Mouse (Mus musculus): ENCODE measurements at regions not wholly inside any gene's neighbourhood (a gene's known extent, or its start where the extent isn't known, plus 50 kb on each side); places are given as distances from the start of the nearest gene placed in this dataset.
"Not testable (repeated sequence)": the region's sequence is repeated elsewhere in the genome, so short reads cannot be mapped to it uniquely, and the experiment has no call there.

DNA sequence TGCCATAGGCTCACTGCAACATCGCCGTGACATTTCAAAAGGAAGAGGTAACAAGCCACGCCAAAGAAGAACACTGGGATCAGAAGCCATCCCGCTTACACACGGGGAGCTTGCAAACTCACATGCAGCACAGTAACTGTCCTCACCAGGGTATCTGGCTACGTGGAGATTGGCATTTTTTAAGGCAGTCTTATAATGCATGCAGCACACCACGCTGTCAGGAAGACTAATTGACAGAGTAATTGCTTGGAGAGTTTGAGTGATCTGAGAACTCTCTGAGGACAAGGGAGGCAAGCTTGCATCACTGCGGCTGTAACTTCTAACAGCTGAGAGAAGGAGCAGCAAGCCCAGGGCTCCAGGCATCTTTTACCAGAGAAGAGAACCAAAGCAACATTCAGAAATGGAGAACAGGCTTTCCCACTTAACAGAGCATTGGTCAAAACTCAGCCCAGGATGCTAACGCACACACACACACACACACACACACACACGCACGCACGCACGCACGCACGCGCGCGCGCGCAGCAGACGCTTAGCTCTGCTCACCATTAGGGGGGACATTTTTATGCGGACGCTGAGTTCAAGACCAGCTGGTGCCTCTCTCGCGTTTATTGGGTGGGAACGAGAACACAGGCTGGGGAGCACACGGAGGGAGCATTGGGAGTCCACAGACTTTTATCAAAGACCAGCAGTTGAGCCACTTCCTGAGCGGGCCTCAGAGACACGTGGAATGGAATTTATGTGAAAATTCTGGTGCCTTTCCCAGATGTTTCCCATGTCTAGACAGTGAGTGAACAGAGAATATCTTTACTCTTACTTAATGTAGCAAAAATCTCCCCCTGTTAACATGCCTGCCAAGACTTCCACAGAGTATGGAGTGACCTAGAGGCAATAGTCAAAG is 66.6 kb downstream of the 1700129C05Rik start:
- peak; percentile 48 to 55 for DNase-seq
- intact Hi-C loops (cut with DNase I): no loop called here

DNA sequence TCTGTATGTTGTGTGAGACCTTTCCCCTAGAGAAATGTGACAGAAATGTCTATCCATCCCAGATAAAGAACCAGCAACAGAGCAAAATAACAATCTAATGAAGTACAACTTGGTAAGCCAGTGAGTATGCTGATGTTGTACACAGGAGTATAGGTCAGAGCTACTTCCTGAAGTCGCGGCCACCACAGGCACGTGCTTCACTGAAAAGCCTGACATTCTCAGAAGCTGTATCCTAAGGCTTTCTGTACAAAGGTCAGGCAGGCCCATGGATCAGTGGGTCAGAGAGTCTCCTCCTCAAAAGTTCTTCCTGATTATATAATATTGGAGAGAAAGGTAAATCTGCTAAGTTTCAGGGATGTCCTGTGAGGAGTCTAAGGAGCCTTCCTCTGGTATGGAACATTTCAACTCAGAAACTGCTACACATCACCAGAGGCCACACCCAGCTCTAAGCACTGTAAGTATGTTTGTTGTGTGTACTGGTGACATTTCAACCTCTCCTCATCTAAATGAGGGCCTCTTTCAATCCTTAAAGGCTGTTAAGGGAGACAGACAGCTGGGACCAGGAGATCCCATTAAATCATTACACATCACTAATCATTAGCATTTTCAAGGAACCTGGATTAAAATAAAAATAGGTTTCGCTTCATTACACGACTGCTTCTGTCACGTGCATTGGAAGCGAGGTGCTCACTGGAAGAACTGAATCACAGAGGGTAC is 70.2 kb downstream of the 1700129C05Rik start:
- intact Hi-C loops (cut with DNase I): no loop called here
- no peak for DNase-seq

DNA sequence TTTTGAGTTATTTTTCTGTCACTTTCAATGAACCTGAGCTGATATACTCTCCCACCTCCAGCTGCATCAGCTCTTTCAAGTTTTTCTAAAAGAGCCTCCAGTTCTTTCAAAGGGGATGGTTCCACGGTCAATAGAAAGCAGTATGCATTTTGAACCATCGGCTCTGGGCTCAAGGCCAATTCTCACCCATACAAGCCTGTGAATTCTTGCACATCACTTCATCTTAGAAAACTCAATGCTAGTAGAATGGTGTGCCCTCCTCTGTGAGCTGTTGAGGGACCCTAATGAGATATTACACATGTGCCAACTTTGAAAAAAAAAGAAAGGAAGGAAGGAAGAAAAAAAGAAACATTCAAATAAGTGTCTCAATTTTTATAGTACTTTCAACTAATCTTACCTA is 72.6 kb downstream of the 1700129C05Rik start:
- no peak for DNase-seq

DNA sequence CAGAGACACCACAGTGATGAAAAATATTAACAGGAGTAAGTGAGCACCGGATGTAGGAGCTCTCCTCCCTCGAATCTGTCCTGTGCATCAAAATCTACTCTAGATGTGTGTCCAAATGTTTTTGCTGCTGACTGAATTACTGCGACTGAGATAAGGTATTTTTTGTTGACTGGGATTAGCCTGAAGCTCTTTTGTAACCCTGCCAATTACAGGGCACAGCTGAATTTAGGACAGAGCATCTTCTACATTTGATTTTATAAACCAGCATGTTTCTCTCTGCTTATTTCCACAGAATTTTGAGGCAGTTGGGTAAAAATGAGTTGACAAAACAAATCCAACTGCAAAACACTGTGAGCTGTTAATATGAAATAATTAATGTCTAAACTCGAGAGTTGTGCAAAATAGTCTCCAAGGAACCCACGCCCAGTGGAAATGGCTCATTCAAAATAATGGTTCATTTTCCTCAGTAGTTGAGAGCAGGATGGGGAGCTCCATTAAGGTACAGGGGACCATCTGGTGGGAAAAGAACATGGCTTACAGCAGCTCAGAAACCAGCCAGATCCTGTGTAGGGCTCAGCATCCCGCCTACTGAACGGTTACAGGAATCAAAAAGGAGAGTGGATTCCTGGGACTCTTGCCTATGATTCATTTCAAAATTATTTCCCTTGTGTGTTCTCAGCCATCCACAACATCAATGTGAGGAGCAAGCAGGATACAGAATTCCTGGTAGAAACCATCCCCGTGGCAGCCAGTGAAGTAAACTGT is 76.1 kb downstream of the 1700129C05Rik start:
- DNase-seq: peak; percentile 6 to 12
- intact Hi-C loops (cut with DNase I): loop anchor here (10.0 kb wide), 1 partner anchor 202 kb away; no protein-coding TSS in a partner anchor

More for the DNA sequence above, 72.6 kb downstream of the 1700129C05Rik start:
- intact Hi-C loops (cut with DNase I): no loop called here

DNA sequence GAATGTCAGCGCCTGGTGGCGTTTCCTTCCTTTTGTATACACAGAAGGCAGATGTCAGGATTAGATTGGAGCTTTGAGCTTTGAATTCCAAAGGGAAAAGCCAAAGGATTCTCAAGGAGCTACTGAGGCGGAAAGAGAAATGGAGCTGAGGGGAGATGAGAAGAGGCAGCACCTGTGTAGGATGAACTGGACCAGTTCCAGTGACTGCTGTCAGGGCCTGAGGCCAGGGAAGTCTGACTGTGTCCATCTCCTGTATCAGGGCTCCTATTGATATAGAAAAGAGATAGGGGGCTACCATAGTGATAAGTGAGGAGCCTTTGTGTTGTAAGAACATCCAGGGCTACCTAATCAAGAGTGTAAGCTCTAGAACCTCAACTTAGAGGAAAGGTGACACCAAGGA is 79.5 kb downstream of the 1700129C05Rik start:
- DNase-seq: no peak
- intact Hi-C loops (cut with DNase I): loop anchor here (10.0 kb wide), 1 partner anchor 198 kb away; no protein-coding TSS in a partner anchor

DNA sequence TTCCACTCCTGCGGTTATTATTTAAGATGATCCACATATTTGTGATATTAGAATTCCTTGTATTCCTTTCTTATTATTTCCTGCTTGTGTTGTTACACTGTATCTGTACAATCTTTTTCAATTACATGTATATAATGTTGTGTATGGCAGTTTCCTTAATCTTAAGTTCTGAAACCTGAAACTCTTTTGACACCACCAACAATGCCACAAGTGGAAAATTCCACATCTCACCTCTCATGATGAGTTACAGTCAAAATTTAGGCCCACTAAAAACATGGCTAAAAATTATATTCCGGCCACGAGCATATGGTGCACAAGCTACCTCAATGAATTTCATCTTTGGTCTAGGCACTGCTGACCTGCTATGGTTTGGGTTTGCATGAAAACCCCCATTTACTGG is 85.9 kb downstream of the 1700129C05Rik start:
- intact Hi-C loops (cut with DNase I): no loop called here
- DNase-seq: no peak

DNA sequence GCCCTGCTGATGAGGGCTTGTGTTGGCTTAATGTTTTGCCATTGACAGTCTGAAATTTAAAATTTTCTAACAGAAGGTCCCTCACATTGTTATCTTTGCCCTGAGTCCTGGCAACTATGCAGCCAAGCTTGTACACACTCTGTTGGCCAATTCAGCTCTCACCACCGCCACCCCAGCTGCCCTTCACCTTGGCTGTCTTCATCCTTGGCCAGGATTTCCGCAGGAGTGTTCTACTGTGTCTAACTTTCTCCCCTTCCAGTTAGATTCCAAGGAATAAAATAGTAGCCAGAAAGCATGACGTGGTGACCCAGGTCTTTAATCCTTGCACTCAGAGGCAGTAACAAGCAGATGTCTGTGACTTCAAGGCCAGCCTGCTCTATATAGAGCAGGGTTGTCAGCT is 87.4 kb downstream of the 1700129C05Rik start:
- intact Hi-C loops (cut with DNase I): no loop called here
- peak; percentile 18 to 31 for DNase-seq

DNA sequence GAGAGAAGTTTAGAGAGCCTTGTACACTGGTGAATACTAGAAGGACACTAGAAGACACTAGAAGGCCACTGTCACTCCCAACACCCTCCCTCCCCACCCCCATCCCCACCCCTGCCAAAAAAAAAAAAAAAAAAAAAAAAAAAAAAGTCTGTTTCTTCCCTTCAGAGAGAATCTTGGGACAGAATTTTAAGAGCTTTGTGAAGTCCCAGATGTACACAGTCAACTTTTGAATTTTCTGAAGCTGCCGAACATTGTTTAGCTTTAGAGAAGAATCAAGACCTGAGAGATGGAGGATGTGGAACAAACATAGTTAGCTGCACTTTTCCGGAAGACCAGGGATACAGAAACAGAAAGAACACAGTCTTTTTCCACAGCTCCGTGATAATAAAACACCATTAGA is 90.3 kb downstream of the 1700129C05Rik start:
- intact Hi-C loops (cut with DNase I): no loop called here
- DNase-seq: no peak

DNA sequence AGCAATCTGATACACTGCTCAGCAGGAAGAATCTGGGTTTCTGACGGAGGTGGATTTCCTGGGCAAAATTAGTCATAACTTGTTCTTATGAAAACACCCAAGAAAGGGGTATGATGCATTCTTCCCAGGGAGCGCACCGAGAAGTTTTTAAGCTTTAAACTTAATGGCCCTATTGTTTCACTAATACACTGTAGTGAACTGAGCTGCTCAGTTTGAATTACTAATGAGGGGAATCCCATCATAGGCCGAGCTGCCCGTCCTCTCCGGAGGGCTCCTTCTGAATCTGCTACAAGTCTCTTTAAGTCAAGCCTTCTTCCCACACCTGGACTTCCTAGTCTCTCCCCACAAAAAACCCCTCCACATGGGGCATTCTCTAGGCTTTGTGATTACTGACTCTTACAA is 91.2 kb downstream of the 1700129C05Rik start:
- intact Hi-C loops (cut with DNase I): no loop called here
- DNase-seq: no peak

DNA sequence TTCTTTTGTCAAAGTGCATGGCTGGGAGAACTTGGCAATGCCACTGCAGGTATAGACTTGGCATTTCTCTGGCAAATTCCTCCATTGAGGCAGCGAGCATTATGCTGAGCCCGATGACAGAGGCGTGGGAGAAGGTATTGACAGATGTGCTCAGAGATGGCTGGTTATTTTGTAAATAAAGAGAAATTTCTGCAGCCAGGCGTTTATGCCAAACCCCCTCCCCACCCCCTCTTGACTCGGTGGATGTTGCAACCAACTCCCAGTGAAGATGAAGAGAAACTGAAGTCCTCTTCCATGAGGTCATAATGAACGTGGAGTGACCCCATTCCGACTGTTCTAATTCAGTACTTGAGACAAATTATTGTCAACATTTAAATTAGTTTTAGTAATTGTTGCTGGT is 97.0 kb downstream of the 1700129C05Rik start:
- intact Hi-C loops (cut with DNase I): no loop called here
- peak in 1 of 2 experiments; percentile 9 for DNase-seq

DNA sequence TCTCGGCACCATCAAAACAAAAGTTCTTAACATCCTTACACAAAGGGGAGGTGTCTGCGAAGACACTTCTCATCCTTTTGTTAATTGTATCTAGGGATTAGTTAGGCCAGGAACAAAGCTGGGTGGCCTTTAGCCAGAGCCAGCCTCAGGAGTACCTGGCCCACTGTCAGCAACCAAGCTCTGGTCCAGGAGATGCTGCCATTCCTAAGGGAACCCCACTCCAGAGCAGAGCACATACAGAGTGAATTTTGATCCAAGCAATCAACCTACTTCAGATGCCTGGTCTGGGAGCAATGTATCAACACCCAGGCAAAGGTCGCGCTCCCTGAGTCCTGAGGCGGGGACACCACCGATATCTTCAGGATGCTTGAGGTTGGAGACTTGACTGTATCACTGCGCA is 97.5 kb downstream of the 1700129C05Rik start:
- intact Hi-C loops (cut with DNase I): no loop called here
- DNase-seq: no peak

DNA sequence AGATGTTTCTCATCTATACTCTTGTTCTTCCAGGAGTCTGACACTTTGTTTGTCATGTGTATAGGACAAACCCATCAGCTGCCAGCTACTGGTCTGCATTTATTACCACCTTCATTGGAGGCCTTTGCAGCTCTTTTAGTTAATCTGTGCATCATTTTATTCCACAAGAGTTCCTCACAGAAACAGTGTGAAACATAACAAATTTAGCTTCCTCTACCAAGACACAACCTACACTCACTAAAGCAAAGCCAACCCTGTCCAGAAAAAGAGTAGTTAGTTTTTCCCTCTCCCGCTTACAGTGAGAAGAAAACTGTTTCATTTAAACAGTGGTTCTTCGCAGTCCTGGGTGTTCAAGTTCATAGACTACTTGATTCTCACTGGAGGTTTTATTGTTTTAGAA is 100.5 kb downstream of the 1700129C05Rik start:
- intact Hi-C loops (cut with DNase I): no loop called here
- DNase-seq: no peak

DNA sequence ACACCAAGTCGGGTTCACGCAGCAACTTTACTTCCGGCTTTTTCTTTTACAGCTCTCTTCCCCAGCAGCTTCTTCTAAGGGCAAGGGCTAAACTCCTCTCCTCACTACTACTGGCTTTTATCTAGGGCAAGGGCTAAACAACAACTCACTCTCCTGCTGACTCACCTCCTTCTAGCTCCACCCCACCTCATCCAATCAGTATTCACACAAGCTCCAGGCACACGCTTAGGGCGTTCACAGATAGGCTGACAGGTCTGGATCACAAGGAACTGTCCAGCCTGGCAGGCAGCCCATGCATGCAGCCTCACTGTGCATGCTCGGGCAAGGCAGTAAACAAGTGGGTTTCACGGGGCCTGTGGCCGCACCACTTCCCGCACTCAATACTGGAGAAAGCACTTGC is 116.9 kb downstream of the 1700129C05Rik start:
- DNase-seq: peak; percentile 24 to 25
- intact Hi-C loops (cut with DNase I): not testable (repeated sequence)

DNA sequence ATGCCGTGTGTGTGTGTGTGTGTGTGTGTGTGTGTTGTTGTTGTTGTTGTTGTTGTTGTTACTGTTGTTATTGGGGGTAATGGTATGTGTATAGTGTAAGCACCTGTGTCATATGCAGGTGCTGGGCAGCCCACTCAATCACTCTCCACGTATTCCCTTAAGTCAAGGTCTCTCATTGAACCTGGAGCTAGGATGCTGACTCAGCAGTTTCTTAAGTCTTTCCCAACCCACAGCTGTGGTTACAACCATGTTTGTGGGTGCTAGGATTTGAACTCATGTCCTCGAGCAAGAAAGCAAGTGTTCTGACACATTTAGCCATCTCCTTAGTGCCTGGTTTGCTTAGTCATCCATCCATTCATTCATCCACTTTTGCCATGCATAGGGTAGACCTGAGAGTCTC is 133.2 kb downstream of the 1700129C05Rik start:
- intact Hi-C loops (cut with DNase I): no loop called here
- no peak for DNase-seq

DNA sequence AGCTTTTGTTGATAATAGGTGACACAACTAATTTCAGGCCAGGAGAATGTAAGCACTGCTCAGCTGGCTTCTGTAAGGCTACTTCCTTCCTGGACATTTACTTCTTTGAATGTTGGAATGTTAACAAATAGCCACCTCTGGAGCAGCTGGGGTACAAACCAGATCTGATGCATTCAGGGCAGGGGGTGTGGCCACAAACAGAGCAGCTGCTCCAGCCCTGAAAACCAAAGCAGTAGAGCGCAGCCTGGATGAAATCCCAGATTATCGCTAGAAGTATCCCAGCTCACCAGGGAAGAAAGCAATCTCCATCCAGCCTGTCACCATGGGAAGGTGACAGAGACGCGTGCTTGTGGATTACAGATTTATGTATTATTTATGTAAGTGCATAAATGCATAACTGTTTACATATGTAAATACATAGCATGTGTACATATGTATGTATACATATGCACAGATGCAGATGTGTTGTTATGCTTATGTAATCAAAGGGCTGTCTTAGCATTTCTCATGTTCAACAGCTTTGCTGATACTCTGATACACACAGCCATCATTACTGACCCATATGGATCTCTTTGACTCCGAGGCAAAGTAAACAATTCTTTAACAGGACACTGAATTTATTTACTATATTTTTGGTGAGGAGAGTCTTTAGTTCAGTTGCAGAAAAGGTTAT is 143.5 kb downstream of the 1700129C05Rik start:
- intact Hi-C loops (cut with DNase I): no loop called here
- peak; percentile 32 to 33 for DNase-seq

DNA sequence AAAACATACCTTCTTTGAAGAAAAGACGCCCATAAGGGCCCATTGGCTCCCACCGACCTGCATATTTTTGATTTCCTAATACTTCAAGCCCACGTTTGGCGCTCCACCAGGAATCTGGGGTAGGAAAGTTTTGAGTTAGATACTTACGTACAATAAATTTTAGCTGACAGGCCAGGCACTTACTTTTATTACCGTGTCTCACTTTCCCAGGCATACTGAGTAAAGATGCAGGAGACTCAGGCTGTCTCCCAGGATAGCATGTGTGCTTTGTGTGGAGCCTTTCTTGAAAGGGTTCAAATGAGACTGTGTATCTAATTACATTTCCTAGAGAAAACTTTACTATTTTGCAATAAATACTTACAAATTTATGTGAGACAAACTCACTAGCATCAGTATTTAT is 147.7 kb downstream of the 1700129C05Rik start:
- intact Hi-C loops (cut with DNase I): no loop called here
- DNase-seq: no peak

DNA sequence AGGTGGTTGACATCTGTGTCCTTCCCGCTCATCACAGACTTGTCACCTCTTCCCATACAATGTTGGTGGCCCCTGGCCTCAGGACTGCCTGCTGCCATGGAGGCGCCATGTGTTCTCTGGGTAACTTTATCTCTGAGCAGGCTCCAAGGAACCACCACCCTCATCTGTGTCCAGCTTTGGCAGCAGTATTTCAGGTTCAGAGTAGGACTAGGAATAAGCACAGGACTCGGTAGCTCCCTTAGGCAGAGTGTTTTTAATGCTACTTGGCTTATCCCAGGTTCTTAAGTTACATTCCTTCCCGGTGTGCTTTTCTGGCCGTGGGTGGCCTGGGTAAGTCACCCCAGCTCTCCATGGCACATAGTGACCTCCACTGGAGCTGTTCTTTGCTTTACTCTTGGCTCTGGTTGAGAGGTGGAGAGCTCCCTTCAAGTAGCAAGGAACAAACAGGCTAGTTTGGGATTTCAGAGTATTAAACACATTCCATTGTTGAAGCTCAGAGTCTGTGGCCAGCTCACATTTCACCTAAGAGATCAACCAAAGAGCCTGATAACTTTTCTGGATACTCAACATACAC is 153.0 kb downstream of the 1700129C05Rik start:
- no peak for DNase-seq
- intact Hi-C loops (cut with DNase I): no loop called here

DNA sequence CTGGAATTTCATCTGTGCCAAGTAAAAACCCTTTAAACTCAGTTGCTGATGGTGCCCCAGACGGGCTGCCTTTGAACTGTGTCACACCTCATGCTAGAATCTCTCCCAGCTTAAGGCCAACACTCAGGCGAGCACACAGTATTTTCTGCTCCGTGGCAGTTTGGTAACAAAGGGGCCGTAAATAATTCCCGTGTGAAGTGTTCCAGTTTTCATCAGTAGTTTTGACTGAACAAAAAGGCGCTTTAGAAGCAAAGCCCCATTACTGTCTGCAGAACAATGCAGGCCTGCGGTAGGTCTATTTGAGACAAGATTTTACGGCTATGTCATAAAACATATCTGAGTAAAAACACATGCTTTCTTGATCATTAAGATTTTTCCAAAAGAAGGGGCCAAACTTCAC is 155.0 kb downstream of the 1700129C05Rik start:
- DNase-seq: no peak
- intact Hi-C loops (cut with DNase I): no loop called here

DNA sequence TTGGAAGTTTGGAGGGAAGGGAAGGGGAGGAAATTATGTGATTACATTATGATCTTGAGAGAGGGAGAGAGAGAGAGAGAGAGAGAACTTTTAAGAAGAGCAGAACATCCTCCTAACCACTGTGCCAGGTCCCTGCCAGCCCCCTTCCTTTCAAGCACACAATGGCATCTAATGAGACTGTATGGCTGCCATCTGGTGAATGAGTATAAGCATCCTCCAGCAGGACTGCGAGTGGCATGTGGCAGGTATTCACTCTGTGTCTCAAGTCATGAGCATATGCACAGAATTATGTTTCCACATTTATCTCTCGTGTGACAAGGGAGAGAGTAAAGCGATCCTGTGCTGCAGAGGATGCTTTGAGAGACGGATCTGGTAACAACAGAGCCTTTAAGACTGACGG is 156.9 kb downstream of the 1700129C05Rik start:
- intact Hi-C loops (cut with DNase I): no loop called here
- no peak for DNase-seq

DNA sequence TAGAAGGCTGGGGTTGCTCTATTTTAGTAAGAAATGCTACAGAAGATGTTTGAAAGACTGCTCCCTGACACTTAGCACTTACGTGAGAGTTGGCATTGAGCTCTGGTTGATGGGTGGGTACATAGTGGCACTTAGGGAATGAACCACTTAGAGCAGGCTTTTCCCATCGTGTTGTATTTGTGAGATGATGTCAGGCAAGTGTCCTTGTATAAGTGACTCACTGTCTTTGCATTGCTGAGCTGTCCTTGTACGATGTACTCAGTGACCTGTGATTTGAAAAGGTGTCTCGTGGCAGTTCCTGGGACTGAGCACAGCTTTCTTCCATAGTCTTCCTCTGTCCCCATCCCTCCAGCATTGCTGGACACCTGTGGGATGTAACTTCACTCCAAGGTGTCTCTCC is 165.9 kb downstream of the 1700129C05Rik start:
- DNase-seq: no peak
- intact Hi-C loops (cut with DNase I): no loop called here
